Mouse (Mus musculus) G1E (cell line): Measurements from ENCODE around the gene Sptb.

ENCODE experiments used
- CTCF ChIP-seq: IDR thresholded peaks from 2 replicates; pipeline ENCODE4 v1.5.1; 2012; ENCODE audit warnings: low read depth, low read length, inconsistent platforms, mixed read lengths
- GATA1 ChIP-seq: IDR thresholded peaks from 2 replicates; pipeline ENCODE4 v1.6.1; 2012; ENCODE audit warnings: borderline replicate concordance, low read length, inconsistent platforms, mixed read lengths
- TAL1 ChIP-seq: conservative IDR thresholded peaks from 2 replicates; pipeline ENCODE4 v1.6.1; 2012; ENCODE audit warnings: low read depth, low read length, inconsistent platforms, mixed read lengths

GRCm38 (mm10) chr12:76577858-76578257, 132.5 kb downstream of the Sptb start:
- TF ChIP-seq CTCF = no peak
- TF ChIP-seq GATA1 = no peak
- TF ChIP-seq TAL1 = no peak
